ENCODE assay signal across 12 mouse cellular contexts in the genomic region with DNA sequence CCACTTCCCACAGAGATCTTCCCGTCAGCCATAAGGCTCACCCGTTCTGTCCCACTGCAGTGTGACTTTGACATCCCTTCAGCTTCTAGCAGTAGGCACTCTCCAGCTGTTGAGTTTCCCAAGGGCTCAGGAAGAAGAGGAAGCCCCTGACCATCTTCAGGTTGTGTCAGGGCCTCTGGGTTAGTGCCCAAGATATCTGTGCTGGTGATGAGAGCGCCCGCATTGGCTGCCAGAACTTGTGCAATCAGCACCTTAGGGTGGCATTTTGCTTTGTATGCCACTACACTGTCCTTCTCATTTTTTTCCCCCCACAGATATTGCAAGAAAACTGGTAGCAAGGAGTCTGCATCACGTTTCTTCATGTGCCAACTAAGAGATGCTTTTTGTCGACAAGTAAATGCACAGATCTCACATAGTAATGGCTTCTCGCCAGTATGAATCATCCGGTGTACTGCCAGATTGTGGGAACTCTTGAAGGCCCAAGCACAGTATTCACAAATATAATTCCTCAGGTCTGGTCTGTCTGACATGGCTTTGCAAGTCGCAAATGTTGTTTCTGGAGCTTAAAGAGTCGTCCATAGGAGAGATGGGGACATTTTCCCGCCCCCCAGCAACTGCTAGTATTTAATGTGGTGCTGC. TPM values are rescaled to one million over a fixed set of nuclear protein-coding genes. Genes with fewer than 3 reads are reported as not detected.
DNase-seq lines count a peak whose midpoint lies in the region; ATAC-seq and TF ChIP-seq lines count a peak whose summit lies in the region.
"Had no signal": no experiment of that assay in that cellular context is flagged by ENCODE, and none has a peak within 500 bp of the region (broad histone marks: within the 10 kb centered on the region; RNA-seq: fewer than 3 reads in every experiment).

No protein-coding gene starts in this region.

- WGBS in cerebellum, adult 2 months: 53% methylated on average over 11 of the region's 11 CpGs
- 51% methylated on average over 11 of the region's 11 CpGs for WGBS in heart, postnatal 0 days
- WGBS in liver, postnatal 0 days (ENCODE audit: insufficient replicate concordance): 52% methylated on average over 11 of the region's 11 CpGs

- H3K36me3 ChIP-seq in heart, postnatal 0 days (replicated peaks; ENCODE audit: control insufficient read depth, insufficient read depth, low read length): no peaks in the 10 kb centered on the region
- no peaks in the 10 kb centered on the region for H3K36me3 ChIP-seq in liver, postnatal 0 days (replicated peaks; ENCODE audit: insufficient read depth, low read length)
- H3K36me3 ChIP-seq: midbrain, embryonic 10.5 days had no signal

- no peak overlapping the region for H3K27ac ChIP-seq in cerebellum, adult 2 months (ENCODE audit: insufficient read depth, low read length)
- no peak overlapping the region for H3K27ac ChIP-seq in heart, postnatal 0 days (ENCODE audit: low read depth)
- H3K27ac ChIP-seq in liver, postnatal 0 days (ENCODE audit: low read depth): no peak overlapping the region
- H3K27ac ChIP-seq: midbrain, embryonic 10.5 days had no signal

- TF ChIP-seq CTCF in cerebellum, adult 2 months (IDR thresholded peaks at IDR 0.05; ENCODE audit: borderline replicate concordance, insufficient read depth, low read depth, low read length): no peak
- no peak for TF ChIP-seq CTCF in heart, postnatal 0 days (IDR thresholded peaks at IDR 0.05; ENCODE audit: low read depth)
- no peak for TF ChIP-seq CTCF in liver, postnatal 0 days (IDR thresholded peaks at IDR 0.05; ENCODE audit: low read depth)

- intact Hi-C loops in heart, postnatal 10 days (cut with DNase I): no loop called here

- H3K4me3 ChIP-seq in cerebellum, adult 2 months (replicated peaks; ENCODE audit: insufficient read depth, low read depth, low read length): no peak overlapping the region
- no peak overlapping the region for H3K4me3 ChIP-seq in heart, postnatal 0 days (ENCODE audit: low read depth, low read length)
- peak overlapping the region; percentile 45; the same call in 1 of the 2 replicates for H3K4me3 ChIP-seq in liver, postnatal 0 days (ENCODE audit: low read depth, low read length)

- no peak for TF ChIP-seq POLR2A in cerebellum, adult 2 months (IDR thresholded peaks at IDR 0.05; ENCODE audit: borderline replicate concordance, insufficient read depth, low read length)

- H3K4me2 ChIP-seq in heart, postnatal 0 days (ENCODE audit: low read depth, low read length): peak overlapping the region; percentile 85; the same call in 1 of the 2 replicates
- H3K4me2 ChIP-seq in liver, postnatal 0 days (ENCODE audit: low read depth, low read length): peak overlapping the region; percentile 78

- H3K9ac ChIP-seq in heart, postnatal 0 days (replicated peaks; ENCODE audit: low read depth, low read length): no peak overlapping the region
- no peak overlapping the region for H3K9ac ChIP-seq in liver, postnatal 0 days (replicated peaks)

- H3K27me3 ChIP-seq in cerebellum, adult 2 months (ENCODE audit: control insufficient read depth, insufficient read depth, low read length): no peaks in the 10 kb centered on the region
- peaks cover 12% of the 10 kb centered on the region; the same call in 1 of the 2 replicates for H3K27me3 ChIP-seq in heart, postnatal 0 days (ENCODE audit: control insufficient read depth, insufficient read depth, low read length)
- H3K27me3 ChIP-seq in liver, postnatal 0 days (ENCODE audit: insufficient read depth, low read length): peaks cover 19% of the 10 kb centered on the region

- no peak for TF ChIP-seq EP300 in heart, postnatal 0 days (IDR thresholded peaks at IDR 0.05; ENCODE audit: low read depth)
- TF ChIP-seq EP300 in liver, postnatal 0 days (IDR thresholded peaks at IDR 0.05; ENCODE audit: low read depth): no peak

- peak; percentile 32 to 73 for DNase-seq in cerebellum, adult 2 months
- DNase-seq in cerebellum, adult 11-12 months: no peak
- DNase-seq in heart, postnatal 0 days (ENCODE audit: low spot score): no peak
- DNase-seq in heart, postnatal 10 days: no peak
- peak; percentile 26 for DNase-seq in Muller cell, postnatal 12 days (ENCODE audit: inconsistent ontology term)
- no peak for DNase-seq in liver, postnatal 0 days
- DNase-seq in kidney, postnatal 25 days: no peak
- DNase-seq: embryo, embryonic 11 days; gastrocnemius, postnatal 25 days; kidney, adult 2 months had no signal

- no peak for ATAC-seq in heart, postnatal 0 days (ENCODE audit: insufficient read depth, low read depth)
- ATAC-seq in liver, postnatal 0 days: no peak
- ATAC-seq in monocyte, adult 5-6 weeks (replicated peaks; ENCODE audit: insufficient number of reproducible peaks, low FRiP score, low TSS enrichment, poor library complexity, severe bottlenecking): no peak

- no peaks in the 10 kb centered on the region for H3K9me3 ChIP-seq in heart, postnatal 0 days (replicated peaks; ENCODE audit: control insufficient read depth, low read length)
- no peaks in the 10 kb centered on the region for H3K9me3 ChIP-seq in liver, postnatal 0 days (ENCODE audit: low read length)
- H3K9me3 ChIP-seq: midbrain, embryonic 10.5 days had no signal

- H3K4me1 ChIP-seq in cerebellum, adult 2 months (ENCODE audit: control insufficient read depth, insufficient read depth, low read length): no peaks in the 10 kb centered on the region
- H3K4me1 ChIP-seq in heart, postnatal 0 days (ENCODE audit: control insufficient read depth, insufficient read depth): peaks cover 3% of the 10 kb centered on the region; the same call in 1 of the 2 replicates
- H3K4me1 ChIP-seq in liver, postnatal 0 days (ENCODE audit: insufficient read depth): no peaks in the 10 kb centered on the region; the same call in 1 of the 2 replicates

RNA-seq across cellular contexts. Expression of gene Pdcd2, which starts 8.2 kb away (rescaled TPM):
- 26.3 and 28.1 TPM in 2 replicates for polyA plus RNA-seq in cerebellum, adult 2 months (2012; rRNA removed)
- total RNA-seq in heart, postnatal 0 days (2014; rRNA removed; ENCODE audit: low replicate concordance): 42.7 and 72.9 TPM in 2 replicates
- 28.5 and 29.6 TPM in 2 replicates for polyA plus RNA-seq in heart, postnatal 0 days (2015; fragmentation: Nextera tagmentation; extraction: Ambion mirVana)
- total RNA-seq in heart, postnatal 10 days (2021): 10 to 100 TPM; 16.8 to 17.0 TPM
- 25.4 and 28.5 TPM in 2 replicates for polyA plus RNA-seq in liver, postnatal 0 days (2015; fragmentation: Nextera tagmentation; extraction: Ambion mirVana)
- total RNA-seq in monocyte, adult 5-6 weeks (2017): 41.3 to 60.1 TPM (median 53.8 TPM) in 3 replicates

RNA-seq across cellular contexts. Expression of gene Prdm9, which starts 28.9 kb away (rescaled TPM):
- polyA plus RNA-seq in cerebellum, adult 2 months (2012; rRNA removed): 4.3 and 4.8 TPM in 2 replicates
- total RNA-seq in heart, postnatal 0 days (2014; rRNA removed; ENCODE audit: low replicate concordance): 1.0 and 2.3 TPM in 2 replicates
- polyA plus RNA-seq in heart, postnatal 0 days (2015; fragmentation: Nextera tagmentation; extraction: Ambion mirVana): 1.7 and 1.9 TPM in 2 replicates
- 1 to 10 TPM; 3.1 to 3.4 TPM for total RNA-seq in heart, postnatal 10 days (2021)
- polyA plus RNA-seq in liver, postnatal 0 days (2015; fragmentation: Nextera tagmentation; extraction: Ambion mirVana): 1.2 and 1.4 TPM in 2 replicates
- 3.8 to 15.2 TPM (median 4.9 TPM) in 3 replicates for total RNA-seq in monocyte, adult 5-6 weeks (2017)

RNA-seq across cellular contexts. Expression of gene Tbp, which starts 35.6 kb away (rescaled TPM):
- polyA plus RNA-seq in cerebellum, adult 2 months (2012; rRNA removed): 58.2 and 68.7 TPM in 2 replicates
- 22.5 and 26.7 TPM in 2 replicates for total RNA-seq in heart, postnatal 0 days (2014; rRNA removed; ENCODE audit: low replicate concordance)
- 14.7 and 16.5 TPM in 2 replicates for polyA plus RNA-seq in heart, postnatal 0 days (2015; fragmentation: Nextera tagmentation; extraction: Ambion mirVana)
- 10 to 100 TPM; 11.6 to 16.9 TPM for total RNA-seq in heart, postnatal 10 days (2021)
- 12.2 and 12.3 TPM in 2 replicates for polyA plus RNA-seq in liver, postnatal 0 days (2015; fragmentation: Nextera tagmentation; extraction: Ambion mirVana)
- total RNA-seq in monocyte, adult 5-6 weeks (2017): 32.7 to 62.0 TPM (median 39.8 TPM) in 3 replicates

RNA-seq across cellular contexts. Expression of gene Psmb1, which starts 35.7 kb away (rescaled TPM):
- 157 and 162 TPM in 2 replicates for polyA plus RNA-seq in cerebellum, adult 2 months (2012; rRNA removed)
- 91.4 and 112 TPM in 2 replicates for total RNA-seq in heart, postnatal 0 days (2014; rRNA removed; ENCODE audit: low replicate concordance)
- 228 and 230 TPM in 2 replicates for polyA plus RNA-seq in heart, postnatal 0 days (2015; fragmentation: Nextera tagmentation; extraction: Ambion mirVana)
- 100 to 1,000 TPM; 138 to 142 TPM for total RNA-seq in heart, postnatal 10 days (2021)
- polyA plus RNA-seq in liver, postnatal 0 days (2015; fragmentation: Nextera tagmentation; extraction: Ambion mirVana): 133 and 134 TPM in 2 replicates
- 173 to 199 TPM (median 192 TPM) in 3 replicates for total RNA-seq in monocyte, adult 5-6 weeks (2017)

Comparison
In these comparisons a context has a peak if more than half of its experiments do, and no peak if none do; other contexts are left out.
1. DNase-seq: peak in cerebellum, adult 2 months (2 of 2) and Muller cell, postnatal 12 days (single experiment); none in cerebellum, adult 11-12 months (single experiment), heart, postnatal 0 days (single experiment), heart, postnatal 10 days (0 of 2), liver, postnatal 0 days (single experiment) and kidney, postnatal 25 days (0 of 2).